Mouse (Mus musculus) frontal cortex, postnatal 10 days (tissue): Measurements from ENCODE around the gene Itgav.
"Not testable (repeated sequence)": the region's sequence is repeated elsewhere in the genome, so short reads cannot be mapped to it uniquely, and the experiment has no call there.

Experiments used
- DNase-seq, 2 experiments: peaks; one replicate each; pipeline ENCODE4 v3.0.0; 2022; ENCODE audit warnings: low spot score in 2 of 2, mixed read lengths in 1 of 2

Itgav gene

DNA sequence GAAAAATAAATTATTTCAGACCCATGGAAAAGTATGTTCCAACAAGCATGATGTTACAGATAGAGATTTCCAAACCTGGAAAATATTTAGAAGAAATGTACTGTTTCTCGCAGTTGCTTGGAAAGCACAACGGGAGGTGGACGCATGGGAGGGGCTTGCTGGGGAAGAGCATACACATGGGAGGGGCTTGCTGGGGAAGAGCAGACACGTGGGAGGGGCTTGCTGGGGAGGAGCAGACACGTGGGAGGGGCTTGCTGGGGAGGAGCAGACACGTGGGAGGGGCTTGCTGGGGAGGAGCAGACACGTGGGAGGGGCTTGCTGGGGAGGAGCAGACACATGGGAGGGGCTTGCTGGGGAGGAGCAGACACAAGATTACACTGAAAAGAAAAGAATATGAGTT lies 10.9 kb upstream of the Itgav start:
- not testable (repeated sequence) for DNase-seq

DNA sequence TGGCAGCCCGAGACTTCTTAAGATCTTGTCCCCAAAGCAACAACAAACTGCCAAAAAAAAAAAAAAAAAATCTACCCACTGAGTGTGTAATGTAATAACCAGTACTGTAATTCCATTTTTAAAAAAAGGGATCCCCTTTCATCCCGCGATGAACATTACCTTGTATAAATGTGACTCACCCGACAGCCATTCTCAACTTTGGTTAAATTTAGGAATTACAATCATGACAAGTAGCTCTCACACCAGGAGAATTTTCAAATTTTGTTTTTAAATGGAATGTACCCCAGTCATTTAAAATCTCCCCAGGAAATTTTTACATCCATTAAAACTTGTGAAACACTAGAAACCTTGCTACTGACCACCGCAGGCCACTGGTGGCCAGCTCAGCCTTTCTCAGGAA lies 10.3 kb upstream of the Itgav start:
- no peak for DNase-seq

DNA sequence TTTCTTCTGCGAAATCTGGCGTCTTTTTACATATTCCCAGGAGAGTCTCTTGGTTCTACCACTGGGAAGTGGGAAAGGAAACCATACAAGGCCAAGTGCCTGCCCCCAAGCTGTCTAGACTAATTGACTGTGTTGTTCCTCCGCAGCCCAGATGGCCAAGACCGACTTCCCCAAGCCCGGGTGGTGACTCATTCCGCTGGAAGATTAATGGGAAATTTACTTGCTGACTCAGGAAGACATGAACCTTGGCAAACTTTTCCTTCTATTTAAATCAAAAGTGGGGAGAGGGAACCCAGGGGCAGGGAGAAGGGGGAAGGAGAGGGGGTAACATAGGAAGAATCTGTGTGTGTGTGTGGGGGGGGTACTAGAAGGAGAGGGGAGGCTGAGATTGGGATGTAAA lies 9.4 kb upstream of the Itgav start:
- peak; percentile 34 to 53 for DNase-seq

DNA sequence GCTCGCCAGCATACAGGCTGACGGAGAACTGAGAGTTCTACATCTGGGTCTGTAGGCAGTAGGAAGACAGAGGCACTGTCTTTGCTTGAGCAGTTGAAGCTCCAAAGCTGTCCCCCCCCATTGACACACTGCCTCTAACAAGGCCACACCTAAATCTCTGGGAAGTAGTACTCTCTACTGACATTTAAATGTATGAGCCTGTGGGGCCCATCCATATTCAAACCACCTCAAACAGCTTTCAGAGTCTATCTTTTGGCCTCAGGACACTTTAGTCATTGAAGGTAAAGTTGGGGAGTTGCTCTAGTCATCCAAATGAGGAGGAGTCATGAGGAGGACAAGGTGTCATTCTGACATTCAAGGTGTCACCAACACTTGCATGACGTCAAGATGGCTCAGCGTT lies 5.9 kb upstream of the Itgav start:
- DNase-seq: no peak

DNA sequence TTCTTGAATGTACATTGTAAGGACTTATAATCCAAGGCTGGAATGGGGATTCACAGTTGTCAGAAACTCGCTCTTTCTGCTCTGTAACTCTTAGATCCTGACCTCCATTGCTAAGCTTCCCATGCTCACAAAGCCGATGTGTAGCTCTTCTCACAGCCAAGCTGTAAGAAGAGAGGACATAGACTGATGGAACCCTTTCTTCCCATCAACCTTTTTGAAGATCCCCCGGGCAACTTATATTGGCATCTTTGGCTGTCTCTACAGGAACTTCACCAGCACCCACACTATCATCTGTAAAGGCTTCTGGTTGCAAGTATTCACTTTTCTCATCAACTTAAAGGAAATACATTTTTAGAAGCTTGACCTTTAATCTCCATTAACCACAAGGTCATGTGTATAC lies 2.6 kb upstream of the Itgav start:
- no peak for DNase-seq

DNA sequence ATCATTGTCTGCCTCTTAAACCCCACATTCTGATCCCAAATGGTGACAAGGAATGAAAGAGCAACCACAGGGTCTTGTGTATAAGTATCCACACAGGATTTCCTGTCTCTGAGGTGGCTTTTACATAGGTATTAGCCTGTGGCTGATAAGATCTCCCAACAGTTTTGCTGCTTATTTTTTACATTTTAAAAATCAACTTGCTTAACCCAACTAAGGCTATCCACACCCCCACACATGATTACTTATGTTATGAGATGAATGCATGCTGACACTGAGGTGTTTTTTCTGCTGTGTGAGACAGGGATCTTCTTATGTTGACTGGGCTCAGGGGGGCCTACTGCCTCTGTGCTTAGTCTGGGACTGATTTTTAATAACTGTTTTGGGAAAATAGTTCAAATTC lies 1.3 kb upstream of the Itgav start:
- no peak for DNase-seq

DNA sequence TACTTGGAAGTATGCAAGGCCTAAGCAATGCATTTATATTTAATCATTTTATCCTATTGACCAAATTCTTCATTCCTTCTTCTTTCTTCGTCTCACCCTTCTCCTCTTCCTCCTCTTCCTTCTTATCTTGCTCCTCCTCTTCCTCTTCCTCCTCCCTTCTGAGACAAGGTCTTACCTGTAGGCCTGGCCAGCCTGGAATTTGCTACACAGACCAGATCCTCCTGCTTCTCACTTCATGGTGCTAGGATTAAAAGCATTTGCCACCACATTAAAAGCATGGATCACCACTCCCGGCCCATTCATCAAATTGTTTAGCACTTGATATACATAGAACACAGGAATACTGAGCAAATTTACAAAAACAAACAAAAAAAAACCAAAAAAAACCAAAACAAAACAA lies 851 bp upstream of the Itgav start:
- no peak for DNase-seq

DNA sequence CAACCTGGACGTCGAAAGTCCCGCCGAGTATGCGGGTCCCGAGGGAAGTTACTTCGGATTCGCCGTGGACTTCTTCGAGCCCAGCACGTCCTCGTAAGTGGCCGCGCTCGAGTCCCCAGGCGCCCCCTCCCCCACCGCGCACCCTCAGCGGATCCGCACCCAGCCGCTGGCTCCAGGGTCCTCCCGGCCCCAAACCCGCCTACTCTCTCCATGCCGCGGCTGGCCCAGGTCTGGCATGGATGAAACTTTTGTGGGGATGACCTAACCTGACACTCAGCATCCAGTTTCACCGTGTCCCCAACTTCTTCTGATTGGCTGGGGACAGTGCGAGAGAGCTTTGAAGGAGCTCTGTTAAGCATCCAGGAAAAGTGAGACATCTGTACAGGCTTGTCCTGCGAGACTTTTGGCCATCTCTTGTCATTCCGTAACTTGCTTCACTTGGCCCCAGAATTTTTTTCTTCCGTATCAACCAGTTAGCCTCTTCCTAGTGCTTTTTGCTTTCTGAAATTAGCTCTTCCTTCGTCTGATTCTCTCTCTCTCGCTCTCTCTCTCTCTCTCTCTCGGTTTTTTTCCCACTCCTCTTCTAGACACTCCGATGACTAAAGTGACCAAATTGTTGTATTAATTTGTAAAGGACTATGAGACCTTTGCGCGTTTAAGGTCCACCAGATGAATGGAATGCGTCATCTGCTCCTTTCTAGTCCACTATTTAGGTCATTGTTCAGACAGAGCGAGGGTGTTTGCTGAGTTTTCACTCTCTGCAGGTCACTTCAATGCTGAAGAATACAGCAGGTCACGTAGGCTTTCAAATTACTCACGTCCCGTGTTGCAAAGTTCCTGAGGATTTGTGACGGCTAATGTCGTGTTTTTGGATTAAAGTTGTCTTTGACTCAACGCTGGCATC lies 882 bp downstream of the Itgav start:
- DNase-seq: peak; percentile 41 to 57

DNA sequence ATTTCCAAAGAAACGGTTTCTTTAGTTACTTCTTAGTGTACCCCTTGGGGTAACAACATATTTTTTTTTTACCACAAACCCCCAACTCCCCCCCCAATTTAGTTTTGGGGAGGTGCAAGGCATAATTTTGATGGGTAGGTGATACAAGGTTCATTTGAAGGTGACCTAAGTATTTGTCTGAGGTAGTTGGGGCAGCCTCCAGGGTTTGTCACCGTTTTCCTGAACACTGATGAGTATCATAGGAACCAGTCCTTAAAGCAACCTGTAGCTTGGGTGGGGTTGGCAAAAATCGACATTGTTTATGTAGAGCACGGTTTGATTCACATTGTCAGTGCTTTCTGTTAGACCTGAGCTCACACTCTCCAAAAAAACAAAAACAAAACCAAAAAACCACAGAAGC lies 1.6 kb downstream of the Itgav start:
- DNase-seq: no peak

DNA sequence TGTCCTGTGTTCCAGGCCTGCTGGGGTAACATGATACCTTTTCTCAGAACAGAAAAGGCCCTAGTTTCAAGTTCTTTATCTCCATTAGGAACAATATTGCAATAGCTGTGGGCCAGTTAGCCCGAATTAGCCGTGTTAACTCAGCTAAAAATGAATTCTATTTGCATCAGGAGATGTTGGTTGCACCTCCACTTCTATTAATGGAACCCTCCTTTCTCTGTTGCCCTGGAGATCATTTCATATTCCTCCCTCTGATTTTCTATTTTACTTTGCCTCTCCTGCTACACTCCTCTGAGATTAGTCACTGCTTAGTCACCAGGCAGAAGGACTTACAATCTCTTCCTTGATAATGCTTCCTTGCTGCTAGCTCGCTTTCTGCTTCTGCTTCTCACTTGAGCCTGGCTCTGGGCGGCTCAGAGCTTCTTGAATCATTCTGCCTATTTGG lies 4.1 kb downstream of the Itgav start:
- peak; percentile 34 to 36 for DNase-seq

DNA sequence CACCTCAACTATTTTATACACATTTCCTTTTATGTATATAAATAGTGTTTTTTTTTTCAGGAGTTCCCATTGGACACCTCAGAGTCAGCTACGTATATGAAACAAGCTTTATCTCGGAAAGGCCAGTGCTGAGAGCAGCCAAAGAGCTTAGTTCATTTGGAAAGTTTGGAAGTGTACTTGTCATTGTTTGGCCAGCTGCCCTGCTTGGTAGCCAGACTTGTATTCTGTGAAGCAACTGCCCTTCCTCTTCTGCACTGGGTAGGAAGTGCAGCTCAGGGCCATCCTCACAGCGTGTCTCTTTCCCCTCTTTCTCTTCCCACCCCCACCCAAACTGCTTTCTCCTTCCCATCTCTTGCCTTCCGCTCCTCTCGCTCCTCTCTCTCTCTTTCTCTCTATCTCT lies 5.1 kb downstream of the Itgav start:
- DNase-seq: peak in 1 of 2 experiments; percentile 45

DNA sequence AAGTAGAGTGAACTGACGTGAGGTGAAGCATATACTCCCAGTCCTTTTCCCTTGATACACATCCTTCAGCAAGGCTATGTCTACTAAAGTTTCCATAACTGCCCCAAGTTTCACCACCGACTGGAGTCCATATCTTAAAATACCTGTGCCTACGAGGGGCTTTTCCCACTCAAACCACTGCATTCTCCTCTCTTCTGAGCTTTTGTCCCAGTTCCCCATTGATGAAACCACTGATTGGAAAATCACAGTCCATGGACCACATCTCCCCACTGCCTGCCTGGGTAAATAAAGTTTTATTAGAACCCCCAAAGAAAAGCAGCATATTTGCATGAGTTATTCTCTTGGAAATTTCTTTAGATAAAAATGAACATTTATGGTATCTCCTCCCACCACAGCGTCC lies 8.7 kb downstream of the Itgav start:
- DNase-seq: no peak

DNA sequence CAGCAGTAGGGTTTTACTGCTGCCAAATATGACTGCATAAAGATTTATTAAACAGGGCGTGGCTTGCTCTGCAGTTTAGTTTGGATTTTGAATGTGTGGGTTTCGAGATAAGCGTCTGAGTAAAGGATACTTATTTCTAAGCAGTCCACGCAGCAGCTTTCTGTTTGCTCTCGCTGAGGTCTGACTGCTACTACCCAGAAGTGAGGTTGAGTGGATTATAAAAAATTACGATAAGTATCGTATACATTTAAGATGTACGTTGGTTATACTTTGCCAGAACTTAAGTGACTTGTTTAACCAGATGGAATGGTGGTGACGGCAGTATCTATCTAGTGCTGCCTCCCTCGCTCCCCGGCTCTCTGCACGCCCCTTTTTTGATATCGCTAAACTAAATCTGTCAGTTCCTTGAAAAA lies 9.8 kb downstream of the Itgav start:
- no peak for DNase-seq

DNA sequence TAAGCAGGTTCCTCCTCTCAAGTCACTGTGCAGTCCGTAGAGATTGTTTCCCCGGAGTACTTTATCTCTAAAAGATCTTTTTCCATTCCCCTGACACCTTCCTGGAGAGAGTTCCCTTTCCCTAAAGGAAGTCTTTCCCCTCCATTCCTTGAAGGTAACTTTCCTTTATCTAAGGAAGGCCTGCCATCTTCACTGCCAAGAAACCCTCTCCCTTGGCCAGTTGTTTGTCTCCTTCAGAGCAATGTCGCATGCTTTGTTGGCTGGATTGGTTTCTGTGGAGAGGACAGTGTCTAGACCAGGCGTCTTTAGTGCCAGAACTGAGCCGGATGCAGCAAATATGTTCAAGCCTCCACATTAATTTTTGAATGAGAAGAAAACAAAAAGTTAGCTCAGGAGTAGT lies 11.1 kb downstream of the Itgav start:
- DNase-seq: no peak

DNA sequence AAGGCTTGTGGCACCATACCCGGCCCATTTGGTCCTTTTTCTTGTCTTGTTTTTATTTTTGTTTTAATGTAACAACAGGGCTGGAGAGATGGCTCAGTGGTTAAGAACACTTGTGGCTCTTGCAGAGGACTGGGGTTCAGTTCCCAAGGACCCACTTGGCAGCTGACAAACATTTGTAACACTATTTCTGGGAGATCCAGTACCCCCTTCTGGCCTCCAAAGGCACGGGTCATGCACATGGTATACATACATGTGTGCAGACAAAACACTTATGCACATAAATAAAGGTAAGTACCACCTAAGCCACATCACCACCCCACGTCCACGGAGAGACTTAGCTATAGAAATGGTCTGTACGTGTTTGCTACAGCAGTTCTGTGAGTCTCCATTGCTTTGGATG lies 12.6 kb downstream of the Itgav start:
- DNase-seq: no peak

DNA sequence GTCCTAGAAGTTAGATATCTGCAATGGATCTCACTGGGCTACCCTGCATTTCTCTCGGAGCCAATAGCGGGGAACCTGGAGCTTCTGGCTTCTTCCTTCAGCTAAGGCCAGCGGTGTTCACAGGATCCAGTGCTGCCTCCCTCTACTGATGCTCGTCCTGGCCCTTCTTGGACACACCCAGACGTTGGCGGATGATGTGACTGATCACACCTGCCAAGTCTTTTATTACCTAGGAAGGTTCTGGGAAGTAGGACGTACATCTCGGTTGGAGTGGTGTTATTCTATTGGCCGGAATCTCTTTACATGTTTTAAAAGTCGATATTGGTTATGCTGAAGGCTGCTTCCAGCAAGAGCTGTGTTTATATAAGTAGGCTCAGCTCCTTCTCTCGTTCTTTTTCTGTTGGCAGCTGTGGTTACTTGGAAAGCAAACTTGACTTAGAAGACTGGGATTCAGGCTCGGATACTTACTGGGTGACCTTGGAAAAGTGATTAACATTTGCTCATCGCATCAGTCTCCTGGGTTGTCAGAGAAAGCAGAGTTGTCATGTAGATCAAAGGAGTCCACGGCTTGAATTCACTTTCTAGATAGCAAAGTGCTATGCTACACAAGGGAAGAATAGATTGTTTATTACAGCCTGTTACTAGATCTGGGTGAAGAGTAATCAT lies 14.5 kb downstream of the Itgav start:
- no peak for DNase-seq

DNA sequence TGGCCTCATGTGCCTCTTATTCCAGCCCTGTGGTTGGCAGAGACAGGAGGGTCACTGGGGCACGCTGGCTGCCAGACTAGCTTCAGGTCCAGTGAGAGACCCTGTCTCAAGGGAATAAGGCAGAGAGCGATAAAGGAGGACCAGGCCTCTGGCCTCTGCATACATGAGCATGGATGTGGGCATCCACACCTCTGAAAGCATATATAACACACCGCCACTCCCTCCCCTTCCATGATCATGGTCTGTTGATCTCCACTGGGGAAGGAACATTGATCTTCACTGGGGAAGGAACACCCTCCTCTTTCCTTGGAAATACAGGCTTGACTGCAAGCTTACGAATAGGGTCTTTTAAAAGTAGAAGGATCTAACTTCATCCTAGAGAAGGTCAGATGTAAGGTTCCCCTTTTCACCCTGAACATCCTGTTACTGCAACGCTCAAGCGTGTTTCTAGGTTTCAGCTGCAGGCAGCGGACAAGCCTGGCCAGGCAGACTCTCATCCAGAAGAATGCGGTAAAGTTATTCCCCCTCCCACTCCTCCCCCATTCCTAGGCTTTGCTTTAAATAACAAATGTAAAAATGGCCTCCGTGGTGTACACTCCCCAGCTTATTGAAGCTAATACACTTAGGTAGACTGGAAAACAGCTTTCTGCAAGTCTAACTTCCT lies 15.4 kb downstream of the Itgav start:
- DNase-seq: no peak

DNA sequence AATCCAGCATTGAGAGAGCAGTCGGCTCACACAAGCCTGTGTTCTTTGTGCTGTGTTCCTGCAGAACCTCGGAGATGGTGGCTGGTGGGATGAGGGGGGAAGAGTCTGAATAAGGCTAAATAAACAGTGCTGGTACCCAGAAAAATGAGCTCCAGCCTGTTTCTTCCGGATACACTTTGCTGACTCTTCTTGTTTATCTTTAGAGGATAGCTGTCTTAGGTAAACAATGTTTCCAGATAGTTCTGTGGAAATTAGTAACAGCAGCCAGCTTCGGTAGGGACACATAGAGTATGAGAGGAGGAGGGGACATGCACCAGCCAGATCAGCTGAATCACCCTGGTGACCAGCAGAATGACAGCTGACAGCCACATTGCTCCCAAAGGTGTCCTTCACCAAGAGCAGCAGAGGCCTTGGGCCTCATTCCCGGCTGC lies 16.4 kb downstream of the Itgav start:
- no peak for DNase-seq

DNA sequence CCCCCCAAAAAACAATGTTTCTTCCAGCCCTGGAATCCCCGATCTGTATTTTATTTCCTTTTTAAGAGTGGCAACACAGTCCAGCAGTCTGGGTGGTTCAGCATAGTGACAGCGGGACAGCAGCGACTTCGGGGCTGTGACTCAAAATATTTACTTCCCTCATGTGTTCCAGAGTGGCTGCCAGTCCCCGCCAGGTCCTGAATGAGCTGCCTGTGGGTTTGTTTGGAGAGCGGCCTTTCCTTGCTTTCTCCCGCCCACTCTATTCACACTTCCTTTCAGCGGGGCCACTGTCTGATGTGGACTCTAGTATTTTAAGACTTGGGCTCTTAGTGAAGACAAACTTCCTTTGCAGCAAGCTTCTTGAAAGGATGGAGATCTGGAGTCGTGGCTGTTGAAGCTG lies 18.0 kb downstream of the Itgav start:
- peak; percentile 39 to 58 for DNase-seq

DNA sequence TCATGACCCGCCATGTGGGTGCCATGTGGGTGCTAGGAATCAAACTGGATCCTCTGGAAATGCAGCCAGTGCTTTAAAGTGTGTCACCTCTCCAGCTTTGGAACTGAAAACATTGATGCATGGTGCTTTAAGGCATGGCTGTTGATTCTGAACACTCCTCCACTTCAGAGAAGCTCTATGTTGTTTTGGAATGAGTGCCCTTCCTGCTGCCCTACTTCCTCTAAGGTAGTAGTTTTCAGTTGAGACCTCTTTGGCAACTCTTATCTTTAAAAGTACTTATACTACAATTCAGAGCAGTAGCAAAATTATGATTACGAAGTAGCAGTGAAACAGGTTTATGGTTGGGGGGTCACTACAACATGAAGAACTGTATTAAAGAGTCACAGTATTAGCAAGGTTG lies 18.6 kb downstream of the Itgav start:
- DNase-seq: no peak

DNA sequence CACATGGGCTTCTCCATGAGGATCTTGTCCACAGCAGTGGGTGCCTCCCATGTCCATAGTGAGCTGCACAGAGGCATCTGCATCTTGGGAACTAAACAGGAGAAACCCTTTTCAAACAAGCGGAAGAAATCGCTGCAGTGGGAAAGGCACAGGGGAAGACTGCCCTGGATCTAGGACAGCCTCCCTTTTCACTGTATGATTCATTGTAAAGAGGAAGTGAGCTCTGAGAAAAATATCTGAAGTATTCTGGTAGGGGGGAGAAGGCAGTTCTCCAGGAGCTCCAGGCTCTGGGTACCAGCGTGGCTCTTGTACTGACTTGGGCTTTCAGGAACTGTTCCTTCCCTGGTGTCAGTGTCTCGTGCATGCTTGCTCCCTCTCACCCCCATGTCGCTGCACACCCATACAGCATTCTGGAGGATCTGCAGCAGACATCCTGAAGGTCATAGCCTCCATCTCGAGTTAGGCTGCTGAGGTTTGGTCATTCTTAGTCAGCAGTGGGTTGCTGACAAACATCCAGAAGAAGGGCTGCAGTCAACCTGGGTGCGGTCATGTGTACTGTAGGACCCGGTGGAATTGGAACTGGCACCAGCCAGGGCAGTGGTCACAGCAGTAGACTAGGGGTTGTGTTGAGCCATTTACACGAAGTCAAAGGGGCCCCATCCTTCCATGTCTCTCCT lies 20.2 kb downstream of the Itgav start:
- no peak for DNase-seq

DNA sequence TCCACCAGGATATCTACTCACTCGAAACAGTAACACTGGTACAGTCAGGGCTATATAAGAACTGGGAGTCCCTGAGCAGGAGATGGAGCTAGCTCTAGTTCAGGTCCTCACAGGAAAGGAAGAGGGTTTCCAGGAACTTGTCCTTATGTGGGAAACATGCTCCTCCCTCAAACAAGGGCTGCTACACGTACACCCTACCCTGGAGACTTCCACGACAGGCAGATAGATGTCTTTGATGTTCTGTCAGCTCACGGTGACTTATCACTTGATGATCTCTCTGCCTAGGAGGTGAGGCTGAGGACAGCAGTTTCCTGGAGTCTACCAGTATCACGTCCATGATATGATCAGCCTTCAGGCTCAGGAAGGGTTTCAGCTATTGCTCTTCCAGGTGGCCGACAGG lies 21.1 kb downstream of the Itgav start:
- no peak for DNase-seq
